Mouse (Mus musculus): ENCODE data around the gene Efcab1.

DNA sequence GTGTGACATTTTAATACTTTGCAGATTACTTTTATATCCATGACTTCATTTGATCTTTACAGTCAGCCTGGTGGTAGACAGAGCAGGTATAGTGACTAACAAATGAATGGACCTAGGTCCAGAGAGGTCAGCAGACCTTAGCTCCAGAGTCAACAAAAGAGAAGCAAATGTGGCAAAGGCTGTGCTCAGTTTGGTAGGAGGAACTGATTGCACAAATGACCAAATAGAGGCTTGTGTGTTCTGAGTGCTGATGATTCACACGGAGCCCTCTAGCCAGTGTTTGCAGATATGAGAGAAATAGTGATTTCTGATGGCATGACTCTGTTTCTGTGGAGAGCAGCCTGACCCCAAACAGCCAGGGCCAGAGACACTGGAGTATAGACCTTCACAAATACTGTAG is 33.1 kb downstream of the Efcab1 start:
- no peak for TF ChIP-seq CTCF (conservative IDR thresholded peaks at IDR 0.05; ENCODE audit: low read length)
- no peak for TF ChIP-seq POU5F1 (IDR thresholded peaks at IDR 0.05; ENCODE audit: borderline replicate concordance, low read length)

Data from E14TG2a.4 (cell line).